Mouse (Mus musculus): ENCODE measurements around the gene Sp4.

DNA sequence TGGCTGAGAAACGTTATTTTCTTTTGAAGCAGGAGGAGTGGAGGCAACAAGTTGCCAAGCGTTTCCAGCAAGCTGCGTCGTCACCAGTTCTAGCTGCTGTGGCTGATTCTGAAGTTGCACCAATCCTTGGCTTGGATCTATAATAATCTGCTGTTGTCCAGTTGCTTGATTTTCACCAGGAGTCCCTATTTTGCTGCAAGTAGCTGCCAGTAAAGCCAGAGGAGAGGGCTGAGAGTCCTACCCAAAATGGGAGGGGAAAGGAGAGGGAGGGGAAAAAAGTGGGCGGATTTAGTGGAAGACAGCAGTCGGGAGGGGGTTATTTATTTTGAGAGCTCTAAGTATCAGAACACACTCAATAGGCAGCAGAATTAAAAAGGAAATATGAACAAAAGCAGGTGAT is 1.3 kb downstream of the Sp4 start:
- TF ChIP-seq CTCF (IDR thresholded peaks at IDR 0.05; ENCODE audit: extremely low read depth, insufficient read depth, low read length) (no peak), POLR2A (IDR thresholded peaks at IDR 0.05; ENCODE audit: extremely low read depth, insufficient read depth, low read length) (no peak)

All from cortical plate, adult 2 months (tissue).